Mouse (Mus musculus) skeletal muscle tissue, adult 2 months (tissue): Measurements from ENCODE around the gene Plppr2.

Experiments used
- DNase-seq: peaks from one replicate; pipeline ENCODE4 v3.0.0-alpha.2; 2012; ENCODE audit warnings: low read depth, low spot score

Plppr2 gene

DNA sequence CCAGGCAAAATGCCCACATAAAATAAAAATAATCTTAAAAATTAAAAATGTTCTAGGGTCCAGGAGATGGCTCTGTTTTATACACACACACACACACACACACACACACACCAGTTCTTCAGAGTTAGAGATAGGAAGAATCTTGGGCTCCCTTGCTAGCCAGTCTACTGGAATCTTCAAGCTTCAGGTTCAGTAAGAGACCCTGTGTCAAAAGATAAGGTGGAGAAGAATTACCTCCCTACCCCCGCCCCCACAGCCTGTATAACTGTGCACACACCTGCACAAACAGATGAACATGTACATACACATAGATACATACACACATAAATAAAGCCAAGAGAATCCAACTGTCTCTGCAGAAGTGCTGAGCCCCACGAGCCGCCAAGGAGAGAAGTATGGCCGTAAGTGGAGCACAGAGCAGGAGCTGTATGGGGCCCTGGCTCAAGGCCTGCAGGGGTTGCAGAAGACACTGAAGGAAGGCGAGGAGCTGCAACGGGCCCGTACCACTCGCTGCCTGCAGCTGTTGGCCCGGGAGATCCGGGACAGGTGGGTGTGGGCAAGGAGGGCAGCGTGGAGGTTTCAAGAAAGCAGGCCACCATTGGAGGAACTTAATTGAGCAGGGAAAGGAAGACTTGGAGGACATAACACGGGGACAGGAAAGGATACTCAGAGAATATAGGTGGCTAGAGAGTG lies 4.2 kb upstream of the Plppr2 start:
- DNase-seq = no peak

DNA sequence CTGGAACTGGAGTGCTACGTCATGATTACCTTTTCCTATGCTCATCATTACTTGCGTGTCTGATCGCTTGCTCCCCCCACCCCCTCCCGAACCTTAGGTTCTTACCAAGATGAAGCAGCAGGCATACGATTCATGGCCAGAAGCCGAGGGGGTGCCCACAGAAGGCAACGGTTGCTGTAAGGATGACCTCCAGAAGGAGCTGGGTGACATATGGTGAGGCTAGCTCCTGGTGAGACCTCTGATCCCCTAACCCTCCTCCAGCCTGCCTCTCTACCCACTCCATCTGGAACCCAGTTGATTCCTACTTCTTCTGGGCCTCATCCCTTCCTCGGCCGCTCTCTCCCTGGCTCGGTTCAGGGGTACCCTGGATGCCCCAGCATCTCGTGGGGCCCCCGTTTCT lies 2.8 kb upstream of the Plppr2 start:
- no peak for DNase-seq

DNA sequence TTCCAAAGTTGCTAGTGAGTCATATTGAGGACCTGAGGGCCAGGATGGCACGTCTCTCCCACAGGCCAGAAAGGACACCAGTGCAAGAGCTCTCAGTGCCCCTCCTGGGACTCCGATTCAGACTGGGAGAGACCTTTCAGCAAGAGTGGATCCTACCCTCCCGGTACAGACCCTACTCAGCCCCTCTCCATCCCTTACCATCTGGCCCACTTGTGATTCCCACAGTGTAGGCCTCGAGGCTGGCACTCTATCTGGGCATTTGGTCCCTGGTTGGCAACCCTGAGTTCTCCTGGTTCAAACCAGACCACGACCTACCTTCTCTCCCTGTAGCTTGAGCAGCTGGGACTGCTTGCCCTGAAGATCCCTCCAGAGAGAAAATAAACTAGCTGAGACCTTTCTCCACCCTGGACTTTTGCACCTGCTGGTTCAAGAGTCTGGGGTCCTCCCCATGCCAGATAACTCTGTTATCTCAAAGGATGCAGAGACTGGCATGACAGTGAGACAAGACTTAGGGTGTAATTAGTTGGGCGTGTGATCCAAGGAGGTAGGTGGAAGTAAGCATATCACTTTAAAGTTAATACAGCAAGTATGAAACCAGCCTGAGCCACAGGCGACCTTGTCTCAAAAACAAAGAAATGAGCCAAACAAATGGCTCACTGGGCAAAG lies 1.2 kb upstream of the Plppr2 start:
- DNase-seq = no peak

DNA sequence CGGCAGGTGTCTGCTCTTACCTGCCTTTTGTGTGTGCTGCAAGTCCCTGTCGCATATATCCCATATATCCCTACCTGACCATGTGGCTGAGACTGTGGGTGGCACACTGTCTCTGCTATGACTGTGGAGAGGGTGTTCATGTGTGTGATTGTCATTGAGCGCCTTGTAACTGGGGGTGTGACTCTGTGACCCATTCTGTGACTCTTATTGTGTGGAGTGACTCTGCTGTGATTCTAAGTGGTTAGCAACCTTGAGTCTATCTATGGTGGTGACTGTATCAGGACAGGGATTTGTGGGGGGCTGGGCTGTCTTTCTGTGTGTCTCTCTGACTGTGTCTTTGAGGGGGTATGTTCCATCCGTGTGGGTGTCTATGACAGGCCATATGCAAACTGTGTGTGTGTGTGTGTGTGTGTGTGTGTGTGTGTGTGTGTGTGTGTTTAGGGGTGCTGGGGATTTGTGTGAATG lies 910 bp downstream of the Plppr2 start:
- no peak for DNase-seq

DNA sequence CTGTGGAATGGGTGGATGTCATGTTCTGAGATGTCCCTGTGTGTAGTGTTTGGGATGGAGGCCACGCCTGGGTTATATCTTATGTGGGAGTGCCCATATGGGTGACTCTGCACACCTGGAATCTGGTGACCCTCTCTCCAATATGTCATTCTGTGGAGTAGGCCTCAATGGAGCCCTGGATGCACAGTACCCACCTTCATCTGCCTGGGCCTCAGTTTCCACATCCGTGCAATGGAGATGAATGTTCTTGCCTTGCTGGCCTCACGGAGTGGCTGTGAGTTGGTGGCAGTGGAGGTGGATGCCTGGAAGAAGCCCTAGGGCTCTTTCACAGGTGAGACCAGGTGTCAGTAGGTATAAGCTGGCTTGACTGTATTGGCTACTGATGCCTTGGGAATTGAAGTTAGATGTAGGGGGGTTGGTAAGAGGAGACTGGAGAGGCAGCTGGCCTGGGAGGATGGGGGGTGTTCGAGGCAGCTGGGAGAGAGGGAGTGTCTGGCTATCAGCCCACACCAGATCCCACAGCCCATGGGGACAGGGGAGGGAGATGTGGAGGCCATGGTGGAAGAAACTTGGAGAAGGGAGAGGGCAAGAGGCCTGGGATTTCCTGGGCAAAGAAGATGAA lies 1.5 kb downstream of the Plppr2 start:
- no peak for DNase-seq

DNA sequence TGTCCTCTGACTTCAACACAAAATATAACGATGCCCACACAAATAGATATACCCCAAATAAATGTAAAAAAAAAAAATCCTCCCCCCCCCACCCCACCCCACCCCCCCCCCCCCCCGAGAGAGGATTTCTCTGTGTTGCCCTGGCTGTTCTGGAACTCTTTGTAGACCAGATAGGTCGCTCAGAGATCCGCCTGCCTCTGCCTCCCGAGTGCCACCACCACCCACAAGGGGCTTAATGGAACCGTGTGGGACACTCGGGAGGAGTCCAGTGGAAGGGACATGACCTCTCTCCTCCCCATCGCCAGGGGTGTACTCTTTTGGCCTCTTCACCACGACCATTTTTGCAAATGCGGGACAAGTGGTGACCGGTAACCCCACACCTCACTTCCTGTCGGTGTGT lies 6.2 kb downstream of the Plppr2 start:
- no peak for DNase-seq

DNA sequence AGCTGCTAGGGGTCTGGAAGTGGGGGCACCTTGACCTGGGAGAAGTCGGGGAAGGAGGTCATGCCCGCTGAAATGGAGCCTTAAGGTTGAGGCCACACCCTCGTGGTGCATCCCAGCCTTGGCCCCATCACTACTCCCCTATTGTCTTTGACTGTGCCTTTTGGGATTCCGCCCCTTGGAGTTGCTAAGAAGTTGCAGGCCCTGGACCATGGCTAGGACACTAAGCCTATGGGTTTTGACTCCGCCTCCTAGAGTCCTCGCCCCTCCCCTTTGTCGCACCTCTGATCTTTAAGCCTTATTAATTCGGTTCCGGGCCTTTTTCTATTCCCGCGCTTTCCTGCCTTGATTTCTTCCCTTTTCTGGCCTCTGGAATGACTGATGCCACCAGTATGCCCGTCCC lies 6.8 kb downstream of the Plppr2 start:
- DNase-seq = no peak

DNA sequence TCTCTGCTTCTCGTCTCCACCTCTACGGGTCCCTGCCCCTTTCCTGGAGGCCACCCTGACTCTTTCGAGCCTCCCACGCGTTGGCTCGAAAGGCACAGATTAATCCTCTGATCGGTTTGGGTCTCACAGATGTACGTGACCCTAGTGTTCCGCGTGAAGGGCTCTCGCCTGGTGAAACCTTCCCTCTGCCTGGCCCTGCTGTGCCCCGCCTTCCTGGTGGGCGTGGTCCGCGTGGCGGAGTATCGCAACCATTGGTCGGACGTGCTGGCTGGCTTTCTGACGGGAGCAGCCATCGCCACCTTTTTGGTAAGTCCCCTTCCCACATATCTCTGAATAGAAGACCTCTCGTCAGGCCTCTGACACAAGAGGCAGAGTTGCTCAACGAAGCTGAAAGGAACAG lies 7.4 kb downstream of the Plppr2 start:
- DNase-seq = no peak

DNA sequence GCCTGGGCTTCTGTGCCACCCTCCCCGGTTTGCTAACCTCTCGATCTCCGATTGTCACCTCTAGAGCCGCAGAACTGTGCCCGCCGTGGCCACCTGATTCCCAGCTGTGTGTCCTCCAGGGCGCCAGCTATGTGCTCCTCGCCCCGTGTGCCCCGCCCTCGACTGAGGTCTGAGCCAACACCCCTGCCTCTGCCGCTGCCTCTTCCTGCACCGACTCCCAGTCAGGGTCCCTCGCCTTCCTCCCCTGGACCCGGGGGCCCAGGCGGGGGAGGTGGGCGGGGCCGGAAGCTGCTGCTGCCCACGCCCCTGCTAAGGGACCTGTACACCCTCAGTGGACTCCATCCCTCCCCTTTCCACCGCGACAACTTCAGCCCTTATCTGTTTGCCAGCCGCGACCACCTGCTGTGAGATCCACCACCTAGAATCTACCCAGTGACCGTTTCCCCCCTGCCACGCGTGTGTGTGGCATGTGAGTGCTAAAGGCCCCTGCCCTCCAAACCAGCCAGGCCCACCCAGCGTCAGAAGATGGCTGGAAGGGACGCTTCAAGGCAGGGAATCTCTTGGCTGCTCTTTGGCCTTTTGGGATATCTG lies 10.8 kb downstream of the Plppr2 start:
- DNase-seq = no peak

DNA sequence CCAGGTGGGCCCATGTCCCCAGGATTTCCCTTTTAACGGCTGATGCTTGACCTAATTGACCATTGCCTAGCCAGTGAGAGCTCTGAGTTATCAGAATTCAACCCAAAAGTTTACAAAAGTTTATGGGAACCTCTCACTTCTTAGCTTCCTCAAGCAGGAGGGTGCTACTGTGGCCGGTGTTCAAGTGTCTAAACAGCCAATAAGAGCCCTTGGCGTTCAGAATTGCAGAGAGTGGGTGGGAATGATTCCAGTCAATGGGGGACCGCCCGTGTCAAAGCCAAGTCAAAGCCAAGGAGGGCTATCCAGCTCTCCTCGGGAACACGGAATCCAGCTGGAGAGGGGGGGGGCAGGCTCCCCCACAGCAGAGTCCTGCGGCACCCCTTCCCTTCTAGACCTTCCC lies 11.3 kb downstream of the Plppr2 start:
- no peak for DNase-seq

DNA sequence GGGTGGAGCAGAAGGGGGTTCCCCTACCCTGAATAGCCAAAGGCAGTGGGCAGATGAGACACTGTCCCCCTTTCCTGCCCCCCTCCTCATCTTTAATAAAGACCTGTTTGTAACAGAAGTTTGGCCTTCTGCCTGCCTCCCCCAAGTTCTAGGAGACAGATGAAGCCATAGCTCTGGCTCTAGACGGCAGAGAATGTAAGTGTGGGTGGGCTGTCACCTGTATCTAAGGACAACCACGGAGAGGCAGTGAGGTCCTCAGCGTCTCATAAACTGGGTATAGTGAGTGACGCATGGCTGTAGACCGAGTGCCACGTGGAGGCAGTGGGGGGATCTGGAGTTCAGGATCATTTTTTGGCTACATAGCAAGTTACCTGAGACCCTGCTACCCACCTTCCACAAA lies 12.0 kb downstream of the Plppr2 start:
- no peak for DNase-seq

DNA sequence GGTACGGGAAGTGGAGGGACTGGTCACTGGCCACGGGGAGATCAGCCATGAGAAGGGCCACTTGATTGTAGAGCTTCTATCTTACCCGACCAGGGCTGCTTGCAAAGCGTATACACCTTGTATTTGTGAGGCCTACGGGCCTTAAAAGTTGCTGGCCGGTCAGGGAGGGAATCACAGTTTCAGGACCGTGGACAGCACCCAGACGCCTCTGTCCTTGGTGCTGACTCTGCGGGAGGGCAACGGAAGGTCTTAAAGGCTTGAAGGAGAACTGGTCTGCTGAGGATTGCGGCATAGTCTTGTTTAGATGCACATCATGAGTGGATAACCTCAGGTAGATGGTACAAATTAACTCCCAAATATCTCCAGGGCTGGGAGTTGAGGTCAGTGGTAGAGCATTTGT lies 13.5 kb downstream of the Plppr2 start:
- DNase-seq = peak; percentile 45

DNA sequence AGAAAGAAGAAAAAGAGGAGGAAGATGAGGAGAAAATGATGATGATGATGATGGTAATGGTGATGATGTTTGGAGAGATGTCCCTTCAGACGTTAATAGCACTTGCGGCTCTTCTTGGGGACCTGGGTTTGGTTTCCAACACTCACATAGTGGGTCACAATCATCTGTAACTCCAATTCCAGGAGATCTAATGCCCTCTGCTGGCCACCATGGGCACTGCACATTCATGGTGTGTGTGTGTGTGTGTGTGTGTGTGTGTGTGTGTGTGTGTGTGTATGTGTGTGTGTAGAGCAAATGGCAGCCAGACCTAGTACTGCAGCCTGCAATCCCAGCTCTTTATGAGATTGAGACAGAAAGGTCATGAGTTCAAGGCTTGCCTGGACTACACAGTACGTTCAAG lies 15.1 kb downstream of the Plppr2 start:
- no peak for DNase-seq

DNA sequence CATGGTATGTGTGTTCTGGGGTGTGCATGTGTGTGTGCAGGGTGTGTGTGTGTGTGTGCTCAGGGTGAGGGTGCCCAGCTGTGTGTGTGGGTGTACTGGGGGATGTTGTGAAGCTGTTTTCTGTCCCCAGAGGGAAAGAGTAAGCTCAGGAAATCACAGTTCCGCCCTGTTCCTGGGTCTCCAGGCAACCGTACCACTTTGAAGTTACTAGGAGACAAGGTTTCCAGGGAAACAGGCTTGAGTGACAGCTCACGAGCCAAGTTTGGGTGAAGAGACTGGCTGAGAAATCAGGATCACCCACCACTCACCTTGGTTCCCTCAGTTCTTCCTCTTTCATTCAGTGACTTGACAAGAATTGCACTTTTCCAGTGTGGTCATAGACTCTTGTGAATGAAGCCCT lies 16.8 kb downstream of the Plppr2 start:
- no peak for DNase-seq

DNA sequence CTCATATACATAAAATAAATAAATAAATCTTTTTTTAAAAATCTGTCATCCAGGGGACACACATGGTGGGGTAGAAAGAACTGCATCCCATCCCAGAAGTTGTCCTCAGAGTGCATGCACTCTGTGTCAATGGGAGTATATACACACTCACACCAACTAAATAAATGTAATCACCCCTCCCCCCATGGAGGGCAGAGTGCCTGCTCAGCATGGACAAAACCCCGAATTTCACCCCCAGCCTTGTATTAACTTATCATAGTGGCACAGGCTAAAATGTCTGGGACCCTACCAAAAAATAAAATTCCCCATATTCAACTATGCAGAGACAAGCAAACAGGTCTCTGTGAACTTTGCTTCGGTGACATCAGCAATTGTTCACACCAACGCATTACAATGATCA lies 17.8 kb downstream of the Plppr2 start:
- no peak for DNase-seq

DNA sequence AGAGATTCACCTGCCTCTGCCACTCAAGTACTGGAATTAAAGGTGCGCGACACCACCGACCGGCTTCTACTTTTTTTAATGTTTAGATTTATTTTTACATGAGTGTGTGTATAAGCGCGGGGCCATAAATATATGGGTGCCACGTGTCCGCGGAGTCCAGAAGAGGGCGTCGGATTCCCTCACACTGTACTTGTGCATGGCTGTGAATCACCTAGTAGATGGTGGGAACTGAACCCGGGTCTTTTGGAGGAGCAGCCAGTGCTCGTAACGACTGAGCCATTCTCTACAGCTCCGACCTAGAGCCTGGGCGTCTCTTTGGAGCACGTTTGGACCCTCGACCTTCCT lies 18.4 kb downstream of the Plppr2 start:
- DNase-seq = no peak

DNA sequence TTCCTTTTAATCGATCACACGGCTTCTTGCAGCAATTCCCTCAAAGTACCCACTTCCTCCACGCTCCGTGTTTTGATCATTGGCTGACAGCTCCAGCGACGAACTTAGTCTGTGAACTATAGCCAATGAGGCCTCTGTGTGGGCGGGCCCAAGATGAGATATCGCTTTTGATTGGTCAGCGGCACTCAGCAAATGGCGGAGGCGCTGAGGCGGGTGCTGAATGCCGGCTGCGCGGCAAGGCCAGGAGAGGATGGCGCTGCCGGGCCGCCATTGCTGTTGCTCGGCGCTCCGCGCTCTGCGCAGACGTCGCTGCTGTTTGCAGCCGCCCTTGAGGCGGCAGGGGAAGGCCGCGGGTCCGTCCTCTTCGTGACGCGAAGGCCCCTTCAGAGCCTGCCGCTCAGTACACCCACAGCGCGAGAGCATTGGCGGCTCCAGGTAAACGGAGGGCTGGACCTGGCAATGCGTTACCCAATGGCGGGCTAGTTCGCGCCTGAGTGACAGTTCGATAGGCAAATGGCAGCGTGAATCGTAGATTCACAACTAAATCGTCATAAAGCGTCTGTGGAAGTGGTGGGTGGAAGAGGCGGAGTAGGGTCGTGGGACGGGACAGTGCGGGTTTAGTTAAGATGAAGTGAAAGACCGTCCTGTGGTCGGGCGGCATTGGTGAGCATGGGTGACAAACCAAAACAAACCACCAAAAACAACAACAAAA lies 18.9 kb downstream of the Plppr2 start, which contains the start of gene Swsap1:
Gene Swsap1 (plus strand): TSS at position 186 of the 712 bp plus-strand sequence.
- DNase-seq = peak; percentile 97

DNA sequence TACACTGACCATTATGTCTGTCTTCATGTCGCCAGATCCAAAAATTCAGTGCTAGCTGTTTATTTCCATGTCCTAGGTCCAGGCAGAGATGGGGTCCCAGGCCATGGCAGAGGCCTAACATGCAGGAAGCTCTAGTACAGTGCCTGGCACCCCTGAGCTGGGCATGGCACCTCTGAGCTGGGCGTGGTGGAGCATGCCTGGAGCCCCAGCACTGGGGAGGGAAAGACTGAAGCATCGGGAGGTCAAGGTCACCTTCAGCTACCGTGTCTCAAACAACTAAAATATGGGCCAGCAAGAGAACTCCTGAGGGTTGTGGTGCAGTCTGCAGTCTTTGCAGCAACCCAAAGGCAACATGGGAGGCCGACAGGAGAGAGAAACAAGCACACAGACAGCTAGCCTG lies 21.5 kb downstream of the Plppr2 start:
- no peak for DNase-seq

DNA sequence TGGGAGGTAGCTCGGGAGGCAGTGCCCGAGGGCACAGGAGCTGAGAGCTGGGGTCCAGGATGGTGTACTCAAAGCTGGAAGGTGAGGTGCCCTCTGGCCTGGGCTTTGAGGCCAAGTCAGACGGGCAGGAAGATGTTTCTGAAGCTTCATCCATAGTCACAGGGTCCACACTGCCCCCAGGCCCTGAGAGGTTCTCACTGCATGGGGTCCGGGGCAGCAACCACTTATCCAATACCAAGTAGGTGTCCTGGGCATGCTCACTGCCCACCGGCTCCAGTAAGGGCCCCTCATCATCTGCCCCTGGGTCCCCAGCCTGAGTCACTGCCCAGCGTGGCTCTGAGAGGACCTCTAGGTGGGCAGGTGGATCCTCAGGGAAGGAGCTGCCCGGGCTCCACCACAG lies 22.4 kb downstream of the Plppr2 start:
- DNase-seq = no peak

DNA sequence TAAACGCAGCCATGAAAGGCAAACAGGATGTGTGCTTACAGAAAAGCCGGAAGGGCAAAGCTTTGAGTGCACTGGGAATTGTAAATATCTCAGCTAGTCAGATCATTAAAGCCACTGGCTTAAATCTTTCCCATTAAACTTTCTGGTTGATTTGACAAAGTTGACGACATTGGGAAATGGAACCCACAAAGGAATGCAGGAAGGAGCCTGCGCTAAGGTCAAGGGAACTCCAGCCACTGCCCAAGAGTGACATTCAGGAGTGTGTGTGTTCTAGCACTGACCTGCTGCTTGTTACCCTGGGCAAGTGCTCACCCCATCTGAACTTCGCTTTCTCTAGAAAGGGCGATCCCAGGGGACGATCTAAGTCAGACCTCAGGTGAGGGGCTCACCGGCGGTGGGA lies 23.3 kb downstream of the Plppr2 start:
- DNase-seq = no peak

DNA sequence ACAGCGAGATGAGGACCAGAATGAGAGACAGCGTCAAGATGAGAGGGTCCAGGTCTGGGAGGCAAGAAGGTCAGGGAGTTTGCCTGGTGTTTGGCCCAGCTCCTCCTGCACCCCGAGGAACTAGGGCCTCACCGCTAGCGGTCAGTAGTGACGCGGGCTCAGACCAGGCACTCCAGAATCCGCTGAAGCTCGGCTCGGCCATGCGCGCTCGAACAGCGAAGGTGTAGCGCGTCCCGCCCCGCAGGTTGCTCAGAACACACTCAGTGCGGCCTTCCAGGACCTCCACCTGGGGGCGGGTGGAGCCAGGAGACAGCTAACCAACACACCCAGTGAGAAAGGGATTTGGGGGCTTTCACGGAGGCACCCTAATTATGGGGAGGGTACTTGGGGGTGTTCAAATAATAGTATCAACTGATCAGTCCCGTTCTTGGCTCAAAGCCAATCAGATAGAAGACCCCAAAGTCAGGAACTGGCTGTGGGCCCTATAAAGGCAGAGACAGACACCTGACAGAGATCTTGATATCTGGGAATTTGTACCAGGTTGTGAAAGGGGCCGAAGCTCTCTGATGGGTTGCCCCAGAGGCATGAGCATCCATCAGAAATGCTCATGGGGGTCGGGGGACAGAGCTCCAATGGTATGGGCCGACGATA lies 23.9 kb downstream of the Plppr2 start:
- DNase-seq = no peak
